Mouse (Mus musculus): ENCODE measurements around the gene Speer4b. TPM values are rescaled to one million over a fixed set of nuclear protein-coding genes. Genes with fewer than 3 reads are reported as not detected.

Gene Speer4b
- 1.5 TPM for polyA plus RNA-seq (2014; fragmentation: Illumina TruSeq; extraction: RNeasy Lipid Tissue Mini Kit (QIAGEN cat#74804))

DNA sequence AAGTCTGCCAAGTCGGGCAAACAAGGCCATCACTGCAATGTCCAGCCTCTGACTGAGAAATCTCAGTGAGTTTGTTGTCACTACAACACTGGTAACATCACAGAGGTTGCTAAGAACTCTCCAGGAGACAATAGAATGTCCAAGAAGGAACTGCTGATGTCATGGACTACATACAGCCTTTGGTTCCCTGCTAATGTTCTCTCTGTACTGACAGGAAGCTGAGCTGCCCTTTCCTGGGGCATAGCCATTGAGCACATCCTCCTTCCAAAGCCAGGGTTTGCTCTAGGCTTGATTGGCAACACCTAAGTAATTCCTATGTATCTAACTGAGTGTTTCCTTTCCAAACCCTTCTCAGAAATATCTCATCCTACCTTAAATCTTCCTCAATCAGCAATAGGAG lies at the start of gene Speer4b:
Gene Speer4b (minus strand): TSS at position 101 of the 400 bp plus-strand sequence.

Measured in ovary, adult 10 weeks (tissue).